Mouse (Mus musculus) monocyte, adult 5-6 weeks (primary cell): ENCODE data around the gene Gstp1. TPM values are rescaled to one million over a fixed set of nuclear protein-coding genes. Genes with fewer than 3 reads are reported as not detected.
A peak's percentile ranks its signal among the peaks of the same experiment; 100 is the strongest.
"Not testable (repeated sequence)": the region's sequence is repeated elsewhere in the genome, so short reads cannot be mapped to it uniquely, and the experiment has no call there.

Experiments used
- ATAC-seq: fragments of 153-309, 156-312 bp; replicated peaks from 2 replicates; pipeline ENCODE4 v1.8.0; 2017; ENCODE audit warnings: mild to moderate bottlenecking; ENCODE audit not compliant: low TSS enrichment, insufficient number of reproducible peaks, severe bottlenecking, poor library complexity, low FRiP score
- total RNA-seq: library from RNA; stranded (forward); fragments of 200-1000, 200-491, 200-594 nt; gene quantifications from 3 replicates; pipeline ENCODE4 v1.2.3, GENCODE M21; 2017

Gene Gstp1
- 101 to 129 TPM (median 104 TPM) in 3 replicates for total RNA-seq

GRCm38 (mm10) chr19:4037788-4038232 is at the start of gene Gstp1:
TSS of gene Gstp1 (minus strand) at chr19:4037985.
- peak; percentile 86 for ATAC-seq

DNA sequence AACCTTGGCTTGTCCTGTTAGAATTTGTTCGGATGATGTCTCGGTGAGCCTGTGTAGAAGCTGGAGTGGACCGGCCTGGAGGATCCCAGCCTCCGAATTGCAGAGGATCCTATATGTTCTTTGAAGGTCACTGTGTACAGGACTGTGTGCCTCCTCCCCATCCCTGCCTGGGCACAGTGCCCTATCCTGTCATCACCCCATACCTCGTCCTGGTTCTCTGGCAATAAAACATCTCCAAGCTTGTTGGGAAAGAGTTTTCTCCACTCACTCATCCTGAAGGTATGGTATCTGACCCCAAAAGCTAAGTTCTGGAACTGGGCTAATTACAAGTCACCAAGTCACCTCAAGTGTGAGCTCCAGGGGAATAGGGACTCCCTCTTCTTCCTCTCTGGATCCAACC is 49.3 kb upstream of the Gstp1 start:
- ATAC-seq: no peak

DNA sequence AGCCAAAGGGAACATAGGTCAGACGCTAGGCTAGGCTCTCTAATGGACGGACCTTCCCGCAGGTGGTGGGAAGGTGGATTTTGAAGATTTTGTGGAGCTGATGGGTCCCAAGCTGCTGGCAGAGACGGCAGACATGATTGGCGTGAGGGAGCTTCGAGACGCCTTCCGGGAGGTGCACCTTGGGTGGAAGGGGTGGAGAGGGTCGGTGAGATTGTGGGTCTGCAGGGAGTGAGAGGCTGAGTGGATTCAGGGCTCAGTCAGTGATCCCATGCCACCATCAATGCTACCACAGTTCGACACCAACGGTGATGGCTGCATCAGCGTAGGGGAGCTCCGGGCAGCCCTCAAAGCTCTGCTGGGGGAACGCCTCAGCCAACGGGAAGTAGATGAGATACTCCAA is 48.4 kb upstream of the Gstp1 start:
- ATAC-seq: no peak

DNA sequence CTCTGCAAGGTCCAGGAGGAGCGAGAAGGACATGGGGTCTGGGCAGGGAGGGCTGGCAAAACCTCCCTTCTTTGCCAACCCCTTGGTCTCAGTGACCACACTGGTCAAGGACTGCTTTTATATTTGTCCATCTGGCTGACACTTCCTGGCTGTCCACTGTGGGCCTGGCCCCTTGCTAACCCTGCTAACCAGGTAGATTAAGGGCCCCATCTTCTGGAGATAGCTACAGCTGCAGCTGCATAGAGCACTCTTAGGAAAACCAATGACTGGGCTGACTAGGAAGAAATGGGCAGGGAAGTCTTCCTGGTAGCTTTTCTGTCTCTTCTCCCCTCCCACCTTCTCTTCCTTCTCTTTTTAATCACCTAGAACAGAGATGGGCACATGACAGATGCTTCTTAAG is 47.2 kb upstream of the Gstp1 start:
- no peak for ATAC-seq

DNA sequence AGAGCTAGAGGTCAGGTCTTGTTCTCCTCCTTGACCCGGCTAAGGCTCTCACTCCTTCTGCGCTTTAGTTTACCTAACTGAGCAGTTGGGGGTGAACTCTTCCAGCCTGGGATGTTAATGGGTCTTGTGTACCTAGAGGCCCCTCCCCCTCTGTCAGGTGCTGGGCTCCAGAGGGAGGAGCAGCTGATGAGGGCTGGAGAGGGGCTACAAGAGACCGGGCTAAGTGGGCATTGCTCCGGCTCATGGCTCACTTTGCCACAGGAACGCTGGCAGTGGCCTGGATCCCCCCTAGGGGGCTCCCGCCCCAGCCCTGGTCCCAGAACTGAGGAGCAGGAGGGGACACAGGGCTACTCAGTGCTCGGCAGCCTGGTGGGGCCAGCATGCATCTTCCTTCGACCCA is 46.0 kb upstream of the Gstp1 start:
- ATAC-seq: no peak

GRCm38 (mm10) chr19:4083316-4083715 is 45.5 kb upstream of the Gstp1 start:
- no peak for ATAC-seq

DNA sequence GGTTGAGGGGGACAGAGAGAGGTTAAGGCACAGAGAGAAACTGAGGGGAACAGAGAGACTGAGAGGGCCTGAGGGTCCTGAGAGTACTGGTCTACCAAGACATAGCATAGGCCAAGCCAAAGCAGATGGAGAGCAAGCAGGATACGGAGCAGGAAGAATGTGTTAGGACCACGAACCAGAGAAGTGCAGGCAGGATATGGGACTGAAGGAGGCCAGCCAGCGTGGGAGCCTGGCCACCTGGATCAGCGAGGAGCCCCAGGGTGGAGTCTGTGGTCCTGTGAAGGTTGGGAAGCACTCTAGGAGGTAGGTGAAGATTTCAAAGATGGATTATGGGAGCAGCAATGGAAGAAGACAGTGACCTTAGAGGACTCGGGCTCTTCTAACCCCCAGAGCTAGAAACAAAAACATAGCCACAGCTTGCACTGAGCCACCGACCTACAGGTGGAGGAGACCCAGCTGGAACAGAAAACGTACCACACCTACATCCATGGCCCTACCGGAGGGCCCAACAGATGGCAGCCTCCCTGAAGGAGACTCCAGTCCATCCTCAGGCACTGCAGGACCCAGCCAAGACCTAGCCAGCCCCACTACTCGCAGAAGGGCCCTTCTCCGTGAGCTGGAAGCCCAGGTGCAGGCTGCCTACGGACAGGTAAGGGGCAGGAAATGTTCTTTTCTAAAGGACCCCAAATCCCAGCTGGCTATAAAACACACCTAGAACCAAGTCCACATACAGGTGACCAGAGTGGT is 44.6 kb upstream of the Gstp1 start:
- ATAC-seq: no peak

DNA sequence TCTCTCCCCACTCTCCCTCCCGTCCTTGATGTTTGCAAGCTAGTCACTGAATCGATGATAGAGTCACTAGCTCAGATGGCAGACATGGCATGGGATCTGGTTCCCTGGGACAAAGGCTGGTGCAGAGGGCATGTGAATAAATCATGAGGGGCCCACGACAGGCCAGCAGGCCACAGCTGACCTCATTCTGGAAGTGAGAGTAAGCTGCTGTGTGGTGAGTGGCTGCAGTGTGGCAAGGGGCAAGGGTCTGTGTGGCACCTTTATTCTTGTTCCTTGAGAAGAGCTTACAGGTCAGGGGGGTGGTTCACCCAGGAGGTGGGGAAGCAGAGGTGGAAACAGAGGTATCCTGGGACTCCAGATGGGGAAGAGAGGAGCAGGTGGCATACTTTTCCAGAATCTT is 43.6 kb upstream of the Gstp1 start, which contains the start of gene Cabp2:
Gene Cabp2, plus strand, starts transcription at position 185 of the 400 bp plus-strand sequence.
- ATAC-seq: no peak

DNA sequence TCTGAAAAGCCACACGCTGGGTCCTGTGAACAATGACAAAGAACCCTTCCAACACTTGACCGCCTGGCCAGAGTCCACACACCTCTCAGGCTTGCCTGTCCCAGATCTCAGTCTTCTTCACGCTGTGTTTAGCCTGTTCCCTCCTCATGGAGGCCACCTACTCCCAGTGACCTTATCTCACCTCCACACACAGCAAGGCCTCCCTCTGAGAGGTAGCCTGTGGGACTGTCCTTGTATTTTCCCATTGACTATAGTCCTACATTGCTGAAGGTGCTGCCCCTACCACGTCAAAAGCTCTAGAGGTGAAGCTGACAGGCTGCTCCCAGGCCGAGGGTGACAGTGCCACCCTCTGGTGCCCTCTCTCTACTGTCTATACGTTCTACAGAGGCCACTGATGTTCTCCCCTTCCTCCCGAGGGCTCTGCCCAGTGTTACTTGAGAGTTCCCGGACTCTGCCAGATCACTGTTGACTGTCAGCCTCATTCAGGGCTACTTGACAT is 42.8 kb upstream of the Gstp1 start:
- ATAC-seq: no peak

DNA sequence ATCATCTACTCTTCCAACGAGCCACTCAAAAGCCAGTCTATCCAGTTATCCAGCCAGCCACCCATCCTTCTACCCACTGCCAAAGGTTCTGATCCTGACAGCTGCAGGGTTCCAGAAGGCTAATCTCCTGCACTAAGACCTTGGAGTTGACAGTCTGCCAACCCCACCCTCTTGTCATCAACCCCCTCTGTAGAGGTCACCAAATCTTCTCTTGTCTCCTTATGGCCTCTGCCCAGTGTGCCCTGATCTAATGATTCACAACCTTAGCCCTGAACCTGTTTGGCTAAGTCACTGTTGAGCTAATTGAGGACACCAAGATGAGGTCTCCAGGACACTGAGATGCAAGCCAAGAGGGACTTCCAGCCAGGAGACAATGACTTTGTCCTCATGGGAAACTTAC is 41.8 kb upstream of the Gstp1 start:
- ATAC-seq: no peak

DNA sequence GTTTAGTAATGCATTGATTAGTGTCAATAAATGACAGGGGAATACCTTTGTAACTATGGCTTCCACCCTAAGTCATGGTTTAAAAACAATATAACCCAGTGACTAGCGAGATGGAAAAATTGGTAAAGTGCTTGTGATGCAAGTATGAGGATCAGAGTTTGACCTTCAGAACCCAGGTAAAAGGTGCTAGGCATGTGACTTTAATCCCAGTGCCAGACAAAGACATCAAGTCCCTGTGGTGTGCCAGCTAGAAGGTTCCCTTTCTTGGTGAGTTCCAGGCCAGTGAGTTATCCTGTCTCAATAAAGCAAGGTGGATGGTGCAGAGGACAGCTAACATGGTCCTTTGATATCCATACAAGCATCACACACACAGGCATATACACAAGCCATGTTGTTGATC is 37.7 kb upstream of the Gstp1 start:
- ATAC-seq: no peak

DNA sequence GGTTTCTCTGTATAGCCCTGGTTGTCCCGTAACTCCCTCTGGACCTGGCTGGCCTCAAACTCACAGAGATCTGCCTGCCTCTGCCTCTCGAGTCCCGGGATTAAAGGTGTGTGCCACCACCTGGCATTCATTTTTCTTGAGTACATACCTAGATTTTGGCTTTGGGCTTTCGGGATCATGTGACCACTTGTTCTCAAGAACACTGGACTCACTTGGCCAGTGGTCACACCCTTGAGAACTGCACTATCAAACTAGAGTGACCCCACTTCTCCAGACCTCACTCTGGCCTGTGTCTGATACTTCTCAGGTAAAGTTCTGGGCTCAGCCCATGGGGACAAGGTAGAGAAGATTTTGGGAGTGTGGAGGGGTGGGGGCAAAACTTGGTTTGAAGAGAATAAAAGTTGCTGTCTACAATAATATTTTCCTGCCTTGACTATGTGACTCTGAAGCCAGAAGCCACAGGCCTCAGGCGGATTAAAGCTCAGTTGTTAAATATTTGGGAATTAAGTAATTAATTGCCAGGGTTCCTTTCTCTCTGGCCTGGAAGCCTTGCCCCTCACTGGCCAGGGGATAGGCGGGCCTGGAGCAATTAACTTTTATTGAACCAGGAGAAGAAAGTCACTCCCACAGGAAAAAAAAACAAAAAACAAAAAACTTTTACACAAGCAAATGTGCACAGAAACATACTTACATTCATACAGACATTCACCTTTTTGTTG is 35.1 kb upstream of the Gstp1 start:
- no peak for ATAC-seq

GRCm38 (mm10) chr19:4071406-4071805 is 33.6 kb upstream of the Gstp1 start:
- ATAC-seq: no peak

DNA sequence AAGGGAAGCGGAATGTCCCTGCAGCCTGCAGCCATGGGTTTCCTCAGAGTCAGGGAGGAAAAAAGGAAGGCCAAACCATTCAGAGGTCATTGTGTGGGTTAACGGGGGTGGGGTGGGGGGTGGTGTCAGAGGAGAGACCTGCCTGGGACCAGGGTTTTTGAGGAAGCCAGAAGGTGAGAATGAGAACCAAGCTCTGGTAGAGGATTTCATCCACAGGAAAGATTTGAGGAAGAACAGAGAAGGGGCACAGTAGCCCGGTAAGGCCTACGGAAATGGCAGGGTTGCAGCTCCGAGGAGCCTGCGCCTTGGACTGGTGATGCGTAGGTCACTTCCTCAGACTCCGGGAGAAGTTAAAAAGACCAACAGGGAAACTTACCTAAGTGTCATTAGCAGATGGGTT is 33.0 kb upstream of the Gstp1 start:
- ATAC-seq: peak; percentile 82

DNA sequence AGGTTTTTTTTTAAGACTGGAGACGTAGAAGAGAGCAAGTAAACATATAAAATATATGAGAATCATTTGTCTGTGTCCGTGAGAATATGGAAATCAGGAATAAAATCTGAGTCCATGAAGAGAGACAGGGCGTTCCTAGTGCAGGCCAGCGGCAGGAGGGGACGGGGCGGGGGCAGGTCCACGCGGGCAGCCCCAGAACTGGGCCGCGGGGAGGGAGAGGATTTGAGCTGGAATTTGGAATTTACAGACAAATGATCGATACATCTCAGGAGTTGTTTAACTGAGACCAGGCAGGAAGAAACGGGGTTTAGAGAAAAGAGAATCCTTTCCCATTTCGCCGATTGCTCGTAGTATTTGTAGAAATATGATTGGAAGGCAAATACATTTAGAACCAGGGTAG is 32.5 kb upstream of the Gstp1 start:
- no peak for ATAC-seq

DNA sequence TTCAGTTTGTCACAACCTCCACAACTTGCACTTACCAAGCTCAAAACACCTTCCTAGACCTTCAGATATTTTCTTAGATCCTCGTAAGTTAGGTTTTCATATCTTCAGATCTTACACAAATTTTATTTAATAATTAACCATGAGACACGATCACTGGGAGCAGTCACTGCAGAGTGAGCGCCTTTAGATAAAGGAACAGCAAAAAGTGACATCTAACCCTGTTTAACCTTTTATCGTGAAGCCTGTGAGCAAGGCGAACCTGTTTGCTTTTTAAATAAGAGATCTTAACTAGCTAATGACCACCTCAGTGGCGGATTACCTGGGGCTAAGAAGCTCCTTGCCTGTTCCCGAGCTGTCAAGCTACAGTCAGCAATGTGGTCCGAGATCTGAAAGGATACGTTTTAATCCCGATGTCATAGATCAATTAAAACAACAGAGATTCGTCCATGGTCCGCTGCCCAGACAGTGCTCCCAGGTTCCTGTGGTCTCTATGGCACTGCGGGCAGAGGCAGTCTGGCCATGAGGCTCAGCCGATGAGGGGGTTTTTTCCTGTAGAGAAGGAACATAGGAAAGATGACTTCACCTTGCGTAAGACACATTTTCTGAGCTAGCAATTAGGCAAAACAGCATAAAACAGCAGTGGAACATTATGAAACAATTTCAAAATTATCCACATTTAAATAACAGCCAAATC is 31.1 kb upstream of the Gstp1 start:
- no peak for ATAC-seq

- not testable (repeated sequence) for ATAC-seq
These were observed 30.5 kb upstream of the Gstp1 start for GRCm38 (mm10) chr19:4068242-4068641.

- no peak for ATAC-seq
These were observed 29.1 kb upstream of the Gstp1 start for GRCm38 (mm10) chr19:4066877-4067276.

GRCm38 (mm10) chr19:4066280-4066679 is 28.5 kb upstream of the Gstp1 start:
- no peak for ATAC-seq
